Comparison of ENCODE assay signal across 15 mouse cellular contexts in the genomic region with DNA sequence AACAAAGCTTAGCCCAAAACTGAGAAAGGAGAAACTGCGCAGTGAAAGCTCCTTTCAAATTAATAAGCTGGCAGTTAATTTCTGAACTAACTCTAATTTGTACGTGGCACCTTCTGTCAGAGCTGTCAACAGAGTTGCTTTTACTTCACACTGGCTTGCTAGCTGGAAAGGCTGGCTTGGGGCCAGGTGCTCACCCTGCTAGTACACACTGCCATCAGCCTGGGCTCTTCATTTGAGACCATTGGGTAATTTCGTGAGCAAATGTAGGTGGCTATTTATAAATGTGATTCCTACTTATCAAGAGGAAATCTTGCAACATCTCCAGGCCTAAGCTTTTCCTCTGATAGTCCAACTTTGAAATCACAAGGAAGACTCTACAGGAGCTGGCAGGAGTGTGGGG.
A peak's percentile ranks its signal among the peaks of the same experiment; 100 is the strongest.
DNase-seq lines count a peak whose midpoint lies in the region.
"Had no signal": no experiment of that assay in that cellular context is flagged by ENCODE, and none has a peak within 500 bp of the region (broad histone marks: within the 10 kb centered on the region; RNA-seq: fewer than 3 reads in every experiment).

No protein-coding gene starts in this region.

- peak; percentile 8 for DNase-seq in adrenal gland, adult 2 months
- no peak for DNase-seq in adrenal gland, postnatal 4 days (ENCODE audit: low spot score in 2 of 2)
- peak; percentile 2 to 10 for DNase-seq in heart, adult 18-20 months
- no peak for DNase-seq in heart, embryonic 10.5 days (ENCODE audit: low spot score)
- peak; percentile 26 for DNase-seq in lung, postnatal 10 days
- DNase-seq in lung, adult 18-20 months = no peak
- peak; percentile 14 to 55 for DNase-seq in lung, postnatal 4 days
- DNase-seq in ovary, postnatal 36 days (ENCODE audit: low spot score) = no peak
- DNase-seq: spleen, adult 18-20 months; thymus, adult 2 months had no signal

- H3K27ac ChIP-seq in heart, embryonic 10.5 days = no peak overlapping the region
- H3K27ac ChIP-seq: embryonic facial prominence, embryonic 15.5 days; hindbrain, embryonic 13.5 days; lung, embryonic 15.5 days; midbrain, embryonic 15.5 days; neural tube, embryonic 15.5 days had no signal

- no peak overlapping the region for H3K4me3 ChIP-seq in heart, embryonic 10.5 days
- H3K4me3 ChIP-seq: embryonic facial prominence, embryonic 15.5 days; hindbrain, embryonic 13.5 days; lung, embryonic 15.5 days; midbrain, embryonic 15.5 days; neural tube, embryonic 15.5 days had no signal

- WGBS in heart, embryonic 10.5 days = 76% methylated on average over 3 of the region's 3 CpGs

- no peaks in the 10 kb centered on the region for H3K9me3 ChIP-seq in heart, embryonic 10.5 days
- H3K9me3 ChIP-seq: embryonic facial prominence, embryonic 15.5 days; hindbrain, embryonic 13.5 days; lung, embryonic 15.5 days; midbrain, embryonic 15.5 days; neural tube, embryonic 15.5 days had no signal

- no peaks in the 10 kb centered on the region for H3K4me1 ChIP-seq in heart, embryonic 10.5 days
- H3K4me1 ChIP-seq: embryonic facial prominence, embryonic 15.5 days; hindbrain, embryonic 13.5 days; lung, embryonic 15.5 days; midbrain, embryonic 15.5 days; neural tube, embryonic 15.5 days had no signal

- no peaks in the 10 kb centered on the region for H3K27me3 ChIP-seq in heart, embryonic 10.5 days (ENCODE audit: insufficient read depth, poor library complexity, severe bottlenecking)
- H3K27me3 ChIP-seq: embryonic facial prominence, embryonic 15.5 days; hindbrain, embryonic 13.5 days; lung, embryonic 15.5 days; midbrain, embryonic 15.5 days; neural tube, embryonic 15.5 days had no signal

- no peaks in the 10 kb centered on the region for H3K36me3 ChIP-seq in heart, embryonic 10.5 days
- H3K36me3 ChIP-seq: embryonic facial prominence, embryonic 15.5 days; hindbrain, embryonic 13.5 days; lung, embryonic 15.5 days; midbrain, embryonic 15.5 days; neural tube, embryonic 15.5 days had no signal

Comparison
In these comparisons a context has a peak if more than half of its experiments do, and no peak if none do; other contexts are left out.
1. DNase-seq: peak in adrenal gland, adult 2 months (single experiment), heart, adult 18-20 months (2 of 2), lung, postnatal 10 days (single experiment) and lung, postnatal 4 days (2 of 2); none in adrenal gland, postnatal 4 days (0 of 2), heart, embryonic 10.5 days (single experiment), lung, adult 18-20 months (0 of 2) and ovary, postnatal 36 days (single experiment).